1 mouse cellular context compared by ENCODE assay signal in the genomic region with DNA sequence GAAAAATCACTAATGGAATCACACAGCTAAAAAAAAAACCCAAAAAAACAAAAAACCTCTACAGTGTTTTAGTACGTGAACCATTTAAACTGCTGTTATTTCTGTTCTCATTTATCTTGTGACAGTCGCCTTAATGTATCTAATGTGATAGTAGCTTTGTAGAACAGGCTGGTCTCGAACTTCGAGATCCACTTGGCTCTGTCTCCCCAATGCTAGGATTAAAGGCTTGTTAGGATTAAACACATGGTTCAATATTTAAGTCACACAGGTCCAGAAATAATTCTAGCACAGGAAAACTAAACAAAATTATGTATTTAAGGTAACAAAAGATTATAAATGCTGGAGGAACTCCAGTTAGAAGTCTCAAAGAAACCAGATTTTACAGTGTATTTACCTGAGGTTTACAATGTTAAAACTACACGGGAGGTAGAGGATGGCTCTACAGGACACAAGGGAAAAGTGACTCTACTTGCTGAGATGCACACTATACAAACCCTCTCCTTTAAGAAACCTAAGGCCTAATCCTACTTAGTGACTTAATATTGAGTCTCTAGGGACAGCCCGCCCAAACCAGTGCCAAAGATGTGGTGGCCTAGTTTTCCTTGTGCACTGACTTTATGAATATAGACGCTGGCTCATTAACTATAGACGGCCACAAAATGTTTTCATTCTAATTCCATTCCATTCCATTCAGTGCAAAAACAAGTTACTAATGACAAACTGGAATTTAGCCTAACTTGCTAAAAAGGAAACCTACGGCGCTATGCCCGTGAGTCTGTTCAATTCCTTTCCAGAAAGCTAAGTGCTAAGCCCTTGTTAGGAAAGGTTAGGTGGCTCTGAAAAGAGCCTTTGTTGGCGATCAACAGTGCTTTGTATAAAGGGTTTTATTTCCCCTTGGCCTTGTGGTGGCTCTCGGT.
TF ChIP-seq lines count a peak whose summit lies in the region.

No protein-coding gene starts in this region.

TF ChIP-seq in MEL, 35 proteins besides CTCF, POLR2A, EP300 and RAD21:
- TF ChIP-seq CHD2 (IDR thresholded peaks at IDR 0.05; ENCODE audit: low read length) (no peak), UBTF (IDR thresholded peaks at IDR 0.05; ENCODE audit: borderline replicate concordance, insufficient read depth, low read depth, low read length) (no peak), SMC3 (IDR thresholded peaks at IDR 0.05; ENCODE audit: low read depth, low read length) (no peak), POLR2AphosphoS5 (IDR thresholded peaks at IDR 0.05; ENCODE audit: borderline replicate concordance, low read depth, low read length) (peak; percentile 72; the same call in 1 of the 2 replicates), TBP (IDR thresholded peaks at IDR 0.05; ENCODE audit: low read depth, low read length) (peak; percentile 11; the same call in 1 of the 2 replicates), ZMIZ1 (IDR thresholded peaks at IDR 0.05; ENCODE audit: low read depth, low read length) (no peak), RCOR1 (IDR thresholded peaks at IDR 0.05; ENCODE audit: low read depth, low read length) (no peak), MYB (IDR thresholded peaks at IDR 0.05; ENCODE audit: low read depth, low read length) (no peak), GATA1 (IDR thresholded peaks at IDR 0.05; ENCODE audit: low read depth, low read length) (no peak), MAZ (IDR thresholded peaks at IDR 0.05; ENCODE audit: low read depth, low read length) (no peak)
